Mouse (Mus musculus) hindbrain, embryonic 14.5 days (tissue): Measurements from ENCODE around the gene Fem1b. TPM values are rescaled to one million over a fixed set of nuclear protein-coding genes. Genes with fewer than 3 reads are reported as not detected.
A peak's percentile ranks its signal among the peaks of the same experiment; 100 is the strongest.
"Not testable (repeated sequence)": the region's sequence is repeated elsewhere in the genome, so short reads cannot be mapped to it uniquely, and the experiment has no call there.

Source experiments
- ATAC-seq: fragments of 200-750 bp; cut with Nextera tagmentation; 2 replicates; pipeline ENCODE4 v1.8.0; 2017; ENCODE audit warnings: moderate number of reproducible peaks, mild to moderate bottlenecking, moderate TSS enrichment, moderate library complexity; ENCODE audit not compliant: low FRiP score
- DNase-seq: peaks from one replicate; pipeline ENCODE4 v3.0.0-alpha.2; 2015; ENCODE audit warnings: low spot score
- H3K27ac ChIP-seq: fragments of 300-500 bp; sonication (generic); 2 replicates; pipeline ENCODE4 v1.5.1; 2014; ENCODE audit warnings: mild to moderate bottlenecking, moderate library complexity
- H3K27me3 ChIP-seq: fragments of 300-500 bp; sonication (generic); 2 replicates; pipeline ENCODE4 v1.6.1; 2014; ENCODE audit warnings: mild to moderate bottlenecking, low read length, mixed read lengths; ENCODE audit not compliant: control insufficient read depth, insufficient read depth
- H3K36me3 ChIP-seq: fragments of 300-500 bp; sonication (generic); replicated peaks from 2 replicates; pipeline ENCODE4 v1.6.1; 2014; ENCODE audit not compliant: control insufficient read depth, insufficient read depth
- H3K4me1 ChIP-seq: fragments of 300-500 bp; sonication (generic); replicated peaks from 2 replicates; pipeline ENCODE4 v1.6.1; 2014; ENCODE audit warnings: antibody characterized with exemption, low read length, mixed read lengths; ENCODE audit not compliant: control insufficient read depth, insufficient read depth
- H3K4me2 ChIP-seq: fragments of 300-500 bp; sonication (generic); replicated peaks from 2 replicates; pipeline ENCODE4 v1.6.1; 2014; ENCODE audit warnings: mild to moderate bottlenecking, moderate library complexity
- H3K4me3 ChIP-seq: fragments of 300-500 bp; sonication (generic); replicated peaks from 2 replicates; pipeline ENCODE4 v1.5.1; 2014; ENCODE audit warnings: mild to moderate bottlenecking, low read length
- H3K9ac ChIP-seq: fragments of 300-500 bp; sonication (generic); 2 replicates; pipeline ENCODE4 v1.6.1; 2014
- H3K9me3 ChIP-seq: fragments of 300-500 bp; sonication (generic); 2 replicates; pipeline ENCODE4 v1.6.1; 2016; ENCODE audit warnings: low read length; ENCODE audit not compliant: control insufficient read depth
- WGBS: fragments of 180-500 bp; shearing (Covaris S2); extraction: QIAGEN DNeasy Blood & Tissue Kit; methylation state at CpG from one replicate; pipeline ENCODE4 v1.1.7; 2014; 5-methylcytosine and 5-hydroxymethylcytosine counted together
- polyA plus RNA-seq: library from polyadenylated mRNA; unstranded; fragments of >200 nt; fragmentation: Nextera tagmentation; extraction: Ambion mirVana; gene quantifications from 2 replicates; pipeline ENCODE4 v1.2.1, GENCODE M21; 2014

The Fem1b gene
- polyA plus RNA-seq, 1 experiment from 2014 or later: 86.6 TPM

DNA sequence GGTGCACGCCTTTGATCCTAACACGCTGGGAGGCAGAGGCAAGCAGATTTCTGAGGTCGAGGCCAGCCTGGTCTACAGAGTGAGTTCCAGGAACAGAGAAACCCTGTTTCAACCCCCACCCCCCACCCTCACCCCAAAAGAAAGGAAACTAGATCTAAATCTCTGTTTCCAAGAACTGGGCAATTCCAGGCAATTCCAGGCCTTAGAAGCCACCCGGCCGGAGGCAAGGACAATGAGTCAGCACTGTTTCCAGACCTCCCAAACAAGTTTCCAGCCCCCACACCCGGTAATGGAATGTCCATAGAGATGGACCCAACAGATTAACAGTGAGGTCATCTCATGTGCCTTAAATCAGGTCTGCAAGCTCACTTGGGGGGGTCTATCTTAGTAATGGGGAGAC lies 18.1 kb upstream of the Fem1b start:
- H3K4me2 ChIP-seq: no peak overlapping the region
- H3K4me3 ChIP-seq: no peak overlapping the region
- DNase-seq: no peak
- no peak overlapping the region for H3K27ac ChIP-seq
- ATAC-seq: no peak
- no peaks in the 10 kb centered on the region for H3K9me3 ChIP-seq
- WGBS: 87% methylated on average over 6 of the region's 6 CpGs
- no peaks in the 10 kb centered on the region for H3K27me3 ChIP-seq
- H3K36me3 ChIP-seq: no peaks in the 10 kb centered on the region
- H3K9ac ChIP-seq: no peak overlapping the region
- peaks cover 7% of the 10 kb centered on the region for H3K4me1 ChIP-seq

GRCm38 (mm10) chr9:62828662-62829086 lies 16.9 kb upstream of the Fem1b start:
- Histone ChIP-seq H3K4me2 (peak overlapping the region; percentile 50), H3K27ac (peak overlapping the region; percentile 58; the same call in 1 of the 2 replicates), H3K9me3 (no peaks in the 10 kb centered on the region), H3K36me3 (no peaks in the 10 kb centered on the region), H3K27me3 (no peaks in the 10 kb centered on the region), H3K9ac (0 out of 2 replicates have a peak overlapping the region, but pooled peaks have one; percentile 13), H3K4me3 (peak overlapping the region; percentile 31), H3K4me1 (peaks cover 7% of the 10 kb centered on the region)
- under 1% methylated on average over 23 of the region's 23 CpGs for WGBS
- DNase-seq (peak; percentile 94), ATAC-seq (peak; percentile 93)

DNA sequence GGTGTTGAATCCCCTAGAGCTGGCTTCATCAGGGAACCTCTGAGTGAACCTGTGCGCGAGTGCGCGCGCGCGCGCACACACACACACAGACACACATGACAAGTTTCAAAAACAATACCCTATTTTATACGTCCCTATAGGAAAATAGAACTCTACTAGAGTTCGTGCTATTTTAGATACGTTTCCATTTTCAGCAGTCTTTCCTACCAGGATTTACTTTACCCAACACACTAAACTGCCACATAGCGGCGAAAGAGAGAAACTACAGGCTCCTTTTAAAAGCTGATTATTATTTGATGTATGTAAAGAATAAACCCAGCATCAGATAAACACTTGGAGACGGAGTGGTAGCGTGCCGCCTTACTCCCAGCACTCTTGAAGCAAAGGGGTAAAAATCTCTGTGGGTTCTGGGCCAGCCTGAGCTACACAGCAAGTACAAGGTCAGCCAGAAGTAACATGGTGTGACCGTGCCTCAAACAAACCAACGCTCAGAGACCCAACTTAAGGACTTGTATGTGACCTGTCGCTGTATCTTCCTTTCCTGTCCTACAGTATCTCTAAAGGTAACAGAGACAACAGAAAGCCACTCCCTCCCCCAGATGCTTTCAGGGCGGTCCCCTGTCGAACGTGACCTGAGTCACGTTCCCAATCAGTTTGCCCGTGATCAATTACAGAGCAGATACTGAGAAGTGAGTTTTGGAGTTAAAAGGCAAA lies 16.4 kb upstream of the Fem1b start:
- no peaks in the 10 kb centered on the region for H3K27me3 ChIP-seq
- peak; percentile 73 for DNase-seq
- peak; percentile 5; the same call in 1 of the 2 replicates for ATAC-seq
- peak overlapping the region; percentile 58; the same call in 1 of the 2 replicates for H3K27ac ChIP-seq
- no peaks in the 10 kb centered on the region for H3K36me3 ChIP-seq
- H3K9me3 ChIP-seq: no peaks in the 10 kb centered on the region
- H3K4me3 ChIP-seq: peak overlapping the region; percentile 31
- 0 out of 2 replicates have a peak overlapping the region, but pooled peaks have one; percentile 13 for H3K9ac ChIP-seq
- peak overlapping the region; percentile 50 for H3K4me2 ChIP-seq
- WGBS: 8% methylated on average over 24 of the region's 24 CpGs
- H3K4me1 ChIP-seq: peaks cover 7% of the 10 kb centered on the region

GRCm38 (mm10) chr9:62826456-62826855 lies 14.7 kb upstream of the Fem1b start:
- WGBS: 8% methylated on average over 7 of the region's 7 CpGs
- no peak overlapping the region; the same call in 1 of the 2 replicates for H3K27ac ChIP-seq
- ATAC-seq (no peak), DNase-seq (no peak)
- peaks cover 7% of the 10 kb centered on the region for H3K4me1 ChIP-seq
- H3K9ac ChIP-seq: no peak overlapping the region
- H3K4me3 ChIP-seq: no peak overlapping the region
- H3K27me3 ChIP-seq: no peaks in the 10 kb centered on the region
- no peaks in the 10 kb centered on the region for H3K9me3 ChIP-seq
- 0 out of 2 replicates have a peak overlapping the region, but pooled peaks have one; percentile 12 for H3K4me2 ChIP-seq
- no peaks in the 10 kb centered on the region for H3K36me3 ChIP-seq

GRCm38 (mm10) chr9:62825791-62826393 lies 14.2 kb upstream of the Fem1b start:
- H3K4me1 ChIP-seq: peaks cover 7% of the 10 kb centered on the region
- H3K27ac ChIP-seq: peak overlapping the region; percentile 26; the same call in 1 of the 2 replicates
- no peak overlapping the region for H3K4me3 ChIP-seq
- no peaks in the 10 kb centered on the region for H3K36me3 ChIP-seq
- no peaks in the 10 kb centered on the region for H3K27me3 ChIP-seq
- H3K9me3 ChIP-seq: no peaks in the 10 kb centered on the region
- DNase-seq (no peak), ATAC-seq (no peak)
- no peak overlapping the region for H3K9ac ChIP-seq
- WGBS: 5% methylated on average over 9 of the region's 9 CpGs
- 0 out of 2 replicates have a peak overlapping the region, but pooled peaks have one; percentile 12 for H3K4me2 ChIP-seq

GRCm38 (mm10) chr9:62821811-62822210 lies 10.1 kb upstream of the Fem1b start:
- H3K4me1 ChIP-seq: no peaks in the 10 kb centered on the region; the same call in 1 of the 2 replicates
- ATAC-seq (no peak), DNase-seq (no peak)
- H3K36me3 ChIP-seq: no peaks in the 10 kb centered on the region
- H3K27ac ChIP-seq: no peak overlapping the region
- H3K4me3 ChIP-seq: no peak overlapping the region
- WGBS: 97% methylated on average over 7 of the region's 7 CpGs
- no peaks in the 10 kb centered on the region for H3K27me3 ChIP-seq
- no peaks in the 10 kb centered on the region for H3K9me3 ChIP-seq
- no peak overlapping the region for H3K4me2 ChIP-seq
- no peak overlapping the region for H3K9ac ChIP-seq

- ATAC-seq: no peak
- Histone ChIP-seq H3K27ac (no peak overlapping the region), H3K4me2 (no peak overlapping the region), H3K4me3 (no peak overlapping the region), H3K9ac (no peak overlapping the region), H3K36me3 (no peaks in the 10 kb centered on the region), H3K27me3 (no peaks in the 10 kb centered on the region), H3K9me3 (no peaks in the 10 kb centered on the region), H3K4me1 (no peaks in the 10 kb centered on the region)
- no peak for DNase-seq
- 85% methylated on average over 6 of the region's 6 CpGs for WGBS
Measured at GRCm38 (mm10) chr9:62820829-62821228, 9.1 kb upstream of the Fem1b start.

- not testable (repeated sequence) for H3K36me3 ChIP-seq, H3K4me2 ChIP-seq, H3K9ac ChIP-seq, H3K9me3 ChIP-seq, H3K4me3 ChIP-seq, DNase-seq, H3K27me3 ChIP-seq, H3K27ac ChIP-seq, H3K4me1 ChIP-seq, ATAC-seq
- WGBS: 83% methylated on average over 6 of the region's 6 CpGs
Measured at GRCm38 (mm10) chr9:62819910-62820309, 8.2 kb upstream of the Fem1b start.

DNA sequence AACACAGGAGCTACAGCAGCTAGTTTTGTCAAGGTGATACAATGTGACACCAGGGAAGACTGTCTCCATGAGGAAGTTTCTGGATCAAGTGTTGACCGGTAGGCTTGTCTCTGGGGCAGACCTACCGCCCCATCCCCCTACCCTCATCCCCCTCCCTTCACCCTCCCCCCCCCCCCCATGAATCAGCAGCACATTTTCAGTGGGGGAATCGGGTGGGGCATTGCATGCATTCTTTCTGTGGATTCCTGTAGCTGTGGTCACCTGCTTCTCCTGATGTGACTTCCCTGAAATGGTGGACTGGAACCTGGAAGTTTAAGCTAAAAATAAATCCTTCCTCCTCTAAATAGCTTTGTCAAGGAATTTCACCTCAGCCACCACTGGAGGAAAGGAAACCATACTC lies 7.8 kb upstream of the Fem1b start:
- DNase-seq (no peak), ATAC-seq (no peak)
- WGBS: 84% methylated on average over 3 of the region's 3 CpGs
- Histone ChIP-seq H3K9me3 (no peaks in the 10 kb centered on the region), H3K27me3 (no peaks in the 10 kb centered on the region), H3K4me1 (no peaks in the 10 kb centered on the region), H3K36me3 (no peaks in the 10 kb centered on the region), H3K27ac (no peak overlapping the region), H3K4me3 (no peak overlapping the region), H3K9ac (no peak overlapping the region), H3K4me2 (no peak overlapping the region)
